Mouse (Mus musculus) lung, postnatal 0 days (tissue): Measurements from ENCODE around the gene Spag8. TPM values are rescaled to one million over a fixed set of nuclear protein-coding genes. Genes with fewer than 3 reads are reported as not detected.
A peak's percentile ranks its signal among the peaks of the same experiment; 100 is the strongest.

Experiments used
- ATAC-seq: fragments of 200-750 bp; cut with Nextera tagmentation; 2 replicates; pipeline ENCODE4 v1.8.0; 2017; ENCODE audit warnings: moderate library complexity
- DNase-seq: peaks from one replicate; pipeline ENCODE4 v3.0.0-alpha.2; 2016; ENCODE audit warnings: low spot score
- H3K27ac ChIP-seq: fragments of 300-500 bp; sonication (generic); 2 replicates; pipeline ENCODE4 v1.5.1; 2014; ENCODE audit warnings: antibody characterized with exemption, mild to moderate bottlenecking, low read length, mixed read lengths
- H3K27me3 ChIP-seq: fragments of 300-500 bp; sonication (generic); replicated peaks from 2 replicates; pipeline ENCODE4 v1.6.1; 2014; ENCODE audit warnings: low read length, mixed read lengths; ENCODE audit not compliant: insufficient read depth
- H3K36me3 ChIP-seq: fragments of 300-500 bp; sonication (generic); 2 replicates; pipeline ENCODE4 v1.6.1; 2014; ENCODE audit warnings: low read length, mixed read lengths; ENCODE audit not compliant: insufficient read depth
- H3K4me1 ChIP-seq: fragments of 300-500 bp; sonication (generic); 2 replicates; pipeline ENCODE4 v1.6.1; 2014; ENCODE audit warnings: antibody characterized with exemption, low read depth, low read length, mixed read lengths; ENCODE audit not compliant: insufficient read depth
- H3K4me2 ChIP-seq: fragments of 300-500 bp; sonication (generic); replicated peaks from 2 replicates; pipeline ENCODE4 v1.6.1; 2014; ENCODE audit warnings: low read depth, mild to moderate bottlenecking, low read length, moderate library complexity, mixed read lengths
- H3K4me3 ChIP-seq: fragments of 300-500 bp; sonication (generic); 2 replicates; pipeline ENCODE4 v1.5.1; 2014; ENCODE audit warnings: low read depth, low read length
- H3K9ac ChIP-seq: fragments of 300-500 bp; sonication (generic); replicated peaks from 2 replicates; pipeline ENCODE4 v1.6.1; 2014; ENCODE audit warnings: low read depth, mild to moderate bottlenecking
- H3K9me3 ChIP-seq: fragments of 300-500 bp; sonication (generic); 2 replicates; pipeline ENCODE4 v1.6.1; 2016; ENCODE audit warnings: low read length, mixed read lengths
- CTCF ChIP-seq: IDR thresholded peaks from 2 replicates; pipeline ENCODE4 v1.5.1; 2016; ENCODE audit warnings: antibody characterized with exemption, mild to moderate bottlenecking
- EP300 ChIP-seq: IDR thresholded peaks from 2 replicates; pipeline ENCODE4 v1.6.1; 2016; ENCODE audit warnings: antibody characterized with exemption, mild to moderate bottlenecking, control low read depth
- WGBS: fragments of 180-500 bp; shearing (Covaris S2); extraction: QIAGEN DNeasy Blood & Tissue Kit; methylation state at CpG from one replicate; pipeline ENCODE4 v1.1.7; 2014; 5-methylcytosine and 5-hydroxymethylcytosine counted together
- polyA plus RNA-seq: library from polyadenylated mRNA; unstranded; fragments of >200 nt; fragmentation: Nextera tagmentation; extraction: Ambion mirVana; gene quantifications from 2 replicates; pipeline ENCODE4 v1.2.1, GENCODE M21; 2015

The Spag8 gene
- polyA plus RNA-seq = 10.4 and 10.8 TPM in 2 replicates

GRCm38 (mm10) chr4:43653161-43654015 lies at the start of gene Spag8:
TSS of gene Spag8 (minus strand) at chr4:43653594.
- H3K4me1 ChIP-seq = peaks cover 5% of the 10 kb centered on the region; the same call in 1 of the 2 replicates
- H3K9ac ChIP-seq = no peak within 1 kb of the TSS
- H3K4me2 ChIP-seq = peak within 1 kb of the TSS; percentile 51
- 0 out of 2 replicates have a peak, but pooled peaks have one; percentile 11 for TF ChIP-seq CTCF
- no peak for TF ChIP-seq EP300
- H3K9me3 ChIP-seq = no peaks in the 10 kb centered on the region; the same call in 1 of the 2 replicates
- ATAC-seq = 0 out of 2 replicates have a peak, but pooled peaks have one; percentile 19
- H3K4me3 ChIP-seq = peak within 1 kb of the TSS; percentile 23; the same call in 1 of the 2 replicates
- no peak within 1 kb of the TSS for H3K27ac ChIP-seq
- WGBS = 9% methylated on average over 24 of the region's 24 CpGs
- no peaks in the 10 kb centered on the region for H3K27me3 ChIP-seq
- no peaks in the 10 kb centered on the region for H3K36me3 ChIP-seq
- DNase-seq = peak; percentile 78

- Histone ChIP-seq H3K27ac (no peak within 1 kb of the TSS), H3K36me3 (no peaks in the 10 kb centered on the region), H3K4me2 (no peak within 1 kb of the TSS), H3K9me3 (no peaks in the 10 kb centered on the region), H3K4me1 (no peaks in the 10 kb centered on the region), H3K9ac (no peak within 1 kb of the TSS), H3K4me3 (no peak within 1 kb of the TSS), H3K27me3 (no peaks in the 10 kb centered on the region)
- TF ChIP-seq EP300 = no peak
- TF ChIP-seq CTCF = no peak
- 85% methylated on average over 6 of the region's 6 CpGs for WGBS
- DNase-seq (no peak), ATAC-seq (no peak)
These were observed 47.3 kb upstream of the Spag8 start, which contains the start of gene Olfr70 for GRCm38 (mm10) chr4:43700707-43701106. TSS of gene Olfr70 (minus strand) at chr4:43700807.

- 89% methylated on average over 13 of the region's 13 CpGs for WGBS
- ATAC-seq (no peak), DNase-seq (no peak)
- H3K4me1 ChIP-seq = peaks cover 2% of the 10 kb centered on the region; the same call in 1 of the 2 replicates
- no peak overlapping the region for H3K9ac ChIP-seq
- no peak overlapping the region for H3K27ac ChIP-seq
- H3K9me3 ChIP-seq = no peaks in the 10 kb centered on the region
- no peak overlapping the region for H3K4me2 ChIP-seq
- no peaks in the 10 kb centered on the region for H3K36me3 ChIP-seq
- no peaks in the 10 kb centered on the region for H3K27me3 ChIP-seq
- H3K4me3 ChIP-seq = no peak overlapping the region
- TF ChIP-seq EP300 (no peak), CTCF (no peak)
These were observed 43.2 kb upstream of the Spag8 start for GRCm38 (mm10) chr4:43696561-43696960.

- no peak overlapping the region for H3K4me3 ChIP-seq
- H3K4me1 ChIP-seq = peaks cover 2% of the 10 kb centered on the region; the same call in 1 of the 2 replicates
- DNase-seq = peak; percentile 72
- H3K27me3 ChIP-seq = no peaks in the 10 kb centered on the region
- H3K9me3 ChIP-seq = no peaks in the 10 kb centered on the region
- H3K36me3 ChIP-seq = no peaks in the 10 kb centered on the region
- TF ChIP-seq EP300 (no peak), CTCF (no peak)
- 13% methylated on average over 9 of the region's 9 CpGs for WGBS
- H3K9ac ChIP-seq = no peak overlapping the region
- peak; percentile 88 for ATAC-seq
- H3K4me2 ChIP-seq = no peak overlapping the region
- peak overlapping the region; percentile 11; the same call in 1 of the 2 replicates for H3K27ac ChIP-seq
These were observed 41.9 kb upstream of the Spag8 start for GRCm38 (mm10) chr4:43695249-43695671.

- peak overlapping the region; percentile 8; the same call in 1 of the 2 replicates for H3K27ac ChIP-seq
- 0 out of 2 replicates have a peak, but pooled peaks have one; percentile 11 for TF ChIP-seq EP300
- TF ChIP-seq CTCF = no peak
- 60% methylated on average over 1 of the region's 1 CpGs for WGBS
- H3K4me2 ChIP-seq = no peak overlapping the region
- H3K27me3 ChIP-seq = no peaks in the 10 kb centered on the region
- peaks cover 2% of the 10 kb centered on the region; the same call in 1 of the 2 replicates for H3K4me1 ChIP-seq
- DNase-seq (no peak), ATAC-seq (no peak)
- H3K9me3 ChIP-seq = no peaks in the 10 kb centered on the region
- no peaks in the 10 kb centered on the region for H3K36me3 ChIP-seq
- H3K4me3 ChIP-seq = no peak overlapping the region
- no peak overlapping the region for H3K9ac ChIP-seq
These were observed 41.2 kb upstream of the Spag8 start for GRCm38 (mm10) chr4:43694439-43695248.

- no peak overlapping the region for H3K4me3 ChIP-seq
These were observed 40.4 kb upstream of the Spag8 start for GRCm38 (mm10) chr4:43693806-43694241.

More at GRCm38 (mm10) chr4:43693806-43694241, 40.4 kb upstream of the Spag8 start:
- peak; percentile 66 for ATAC-seq
- H3K9me3 ChIP-seq = no peaks in the 10 kb centered on the region
- no peak overlapping the region for H3K9ac ChIP-seq
- peak; percentile 69 for DNase-seq
- no peak overlapping the region for H3K4me2 ChIP-seq
- no peak overlapping the region for H3K27ac ChIP-seq
- no peak for TF ChIP-seq CTCF
- TF ChIP-seq EP300 = 0 out of 2 replicates have a peak, but pooled peaks have one; percentile 46
- H3K4me1 ChIP-seq = peaks cover 2% of the 10 kb centered on the region; the same call in 1 of the 2 replicates
- no peaks in the 10 kb centered on the region for H3K36me3 ChIP-seq
- 38% methylated on average over 5 of the region's 5 CpGs for WGBS
- H3K27me3 ChIP-seq = no peaks in the 10 kb centered on the region
